Mouse (Mus musculus) left cerebral cortex, postnatal 10 days (tissue): ENCODE measurements around the gene Zfp286. TPM values are rescaled to one million over a fixed set of nuclear protein-coding genes. Genes with fewer than 3 reads are reported as not detected.
A peak's percentile ranks its signal among the peaks of the same experiment; 100 is the strongest.

Experiments
- DNase-seq, 2 experiments: peaks; one replicate each; pipeline ENCODE4 v3.0.0; 2021 to 2022; ENCODE audit warnings: low spot score in 2 of 2, mixed read lengths in 1 of 2; ENCODE audit errors: extremely low spot score in 1 of 2
- intact Hi-C: fragments of 180-260 bp; cut with DNase I; formaldehyde crosslinking; loops from one replicate; pipeline ENCODE4 v1.15.1; 2025
- total RNA-seq, 2 experiments: library from RNA; stranded (reverse); gene quantifications; 2 replicates each; pipeline ENCODE4 v1.2.3; 2021

Gene Zfp286
- 10 to 100 TPM; 23.5 to 24.5 TPM for total RNA-seq

- intact Hi-C loops, result no loop called here
- peak; percentile 94 to 95 for DNase-seq
Measured at GRCm38 (mm10) chr11:62788935-62789616, at the start of gene Zfp286. Zfp286 (minus strand) TSS chr11:62789462.

- no peak for DNase-seq
- intact Hi-C loops, result no loop called here
Measured at GRCm38 (mm10) chr11:62831906-62832305, 42.6 kb upstream of the Zfp286 start.

- intact Hi-C loops, result no loop called here
- DNase-seq, result no peak
Measured at GRCm38 (mm10) chr11:62830387-62830786, 41.1 kb upstream of the Zfp286 start.

- intact Hi-C loops, result no loop called here
- DNase-seq, result no peak
Measured at GRCm38 (mm10) chr11:62827911-62828310, 38.6 kb upstream of the Zfp286 start.

- intact Hi-C loops, result no loop called here
- no peak for DNase-seq
Measured at GRCm38 (mm10) chr11:62827135-62827534, 37.9 kb upstream of the Zfp286 start.

- intact Hi-C loops, result no loop called here
Measured at GRCm38 (mm10) chr11:62826106-62826733, 37.0 kb upstream of the Zfp286 start.

GRCm38 (mm10) chr11:62825222-62826105 lies 36.2 kb upstream of the Zfp286 start:
- DNase-seq, result no peak
- intact Hi-C loops, result no loop called here

More at GRCm38 (mm10) chr11:62826106-62826733, 37.0 kb upstream of the Zfp286 start:
- no peak for DNase-seq

- intact Hi-C loops, result no loop called here
- no peak for DNase-seq
Measured at GRCm38 (mm10) chr11:62824211-62824610, 34.9 kb upstream of the Zfp286 start.

GRCm38 (mm10) chr11:62821893-62822292 lies 32.6 kb upstream of the Zfp286 start:
- DNase-seq, result peak in 1 of 2 experiments; percentile 46
- intact Hi-C loops, result no loop called here

- intact Hi-C loops, result no loop called here
- peak in 1 of 2 experiments; percentile 41 for DNase-seq
Measured at GRCm38 (mm10) chr11:62820661-62821437, 31.6 kb upstream of the Zfp286 start.

- intact Hi-C loops, result no loop called here
- peak; percentile 55 to 86 for DNase-seq
Measured at GRCm38 (mm10) chr11:62820059-62820541, 30.8 kb upstream of the Zfp286 start, which contains the start of gene Trim16. Trim16 (plus strand) TSS chr11:62820231.

GRCm38 (mm10) chr11:62819059-62819686 lies 29.9 kb upstream of the Zfp286 start:
- no peak for DNase-seq
- intact Hi-C loops, result no loop called here

- intact Hi-C loops, result no loop called here
- no peak for DNase-seq
Measured at GRCm38 (mm10) chr11:62816591-62816990, 27.3 kb upstream of the Zfp286 start.

- intact Hi-C loops, result no loop called here
- no peak for DNase-seq
Measured at GRCm38 (mm10) chr11:62815438-62815837, 26.2 kb upstream of the Zfp286 start.

- intact Hi-C loops, result no loop called here
- no peak for DNase-seq
Measured at GRCm38 (mm10) chr11:62814625-62815024, 25.4 kb upstream of the Zfp286 start.

- no peak for DNase-seq
- intact Hi-C loops, result no loop called here
Measured at GRCm38 (mm10) chr11:62813970-62814624, 24.8 kb upstream of the Zfp286 start.

- intact Hi-C loops, result no loop called here
- no peak for DNase-seq
Measured at GRCm38 (mm10) chr11:62813497-62813896, 24.2 kb upstream of the Zfp286 start.

- intact Hi-C loops, result no loop called here
- DNase-seq, result no peak
Measured at GRCm38 (mm10) chr11:62812268-62812667, 23.0 kb upstream of the Zfp286 start.
